Mouse (Mus musculus) liver, postnatal 0 days (tissue): Measurements from ENCODE around the gene Hykk.

ENCODE experiments used
- CTCF ChIP-seq: sonication (generic); IDR thresholded peaks from 2 replicates; pipeline ENCODE4 v1.5.1; 2016; ENCODE audit warnings: antibody characterized with exemption, low read depth
- EP300 ChIP-seq: IDR thresholded peaks from 2 replicates; pipeline ENCODE4 v1.6.1; 2016; ENCODE audit warnings: antibody characterized with exemption, low read depth, mild to moderate bottlenecking

- TF ChIP-seq CTCF (no peak), EP300 (no peak)
Observed at GRCm38 (mm10) chr9:54918781-54919180, 1.7 kb downstream of the Hykk start.
